Comparison of ENCODE assay signal across 12 mouse cellular contexts in the genomic region with DNA sequence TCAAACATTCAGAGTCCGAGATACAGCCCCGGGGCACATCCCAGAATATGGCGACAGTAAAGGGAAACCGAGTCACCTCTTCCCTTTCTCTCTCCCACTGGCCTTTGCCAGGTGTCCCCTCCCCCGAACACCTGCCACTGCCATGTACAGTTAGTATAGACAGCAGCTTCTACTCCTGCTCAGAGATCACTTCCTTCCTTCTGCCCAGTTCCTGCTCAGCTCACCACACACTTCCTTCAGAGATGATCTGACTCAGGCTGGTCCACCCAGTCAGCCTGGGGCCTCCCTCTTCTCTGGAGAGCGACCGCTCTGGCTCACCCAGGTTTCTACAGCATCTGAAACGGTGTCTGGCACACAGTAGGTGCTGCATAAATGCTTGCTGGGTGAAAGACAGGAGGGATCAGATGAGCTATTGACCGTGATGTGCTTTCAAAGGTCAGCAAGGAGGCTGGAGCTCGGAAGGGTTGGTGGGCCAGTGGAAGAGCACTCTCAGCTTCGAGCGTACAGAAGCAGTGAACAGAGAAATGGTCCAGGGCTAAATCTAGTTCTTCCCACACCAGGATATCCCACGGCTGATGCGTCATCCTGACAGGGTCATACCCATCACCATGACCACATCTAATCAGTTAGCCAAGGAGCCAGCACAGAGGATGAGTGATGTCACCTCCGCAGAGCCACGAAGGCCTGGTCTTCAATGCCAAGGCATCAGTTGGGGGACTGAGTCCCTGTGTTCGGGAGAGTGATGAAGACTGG. TPM values are rescaled to one million over a fixed set of nuclear protein-coding genes. Genes with fewer than 3 reads are reported as not detected.
DNase-seq lines count a peak whose midpoint lies in the region; ATAC-seq and TF ChIP-seq lines count a peak whose summit lies in the region.
"Had no signal": no experiment of that assay in that cellular context is flagged by ENCODE, and none has a peak within 500 bp of the region (broad histone marks: within the 10 kb centered on the region; RNA-seq: fewer than 3 reads in every experiment).

No protein-coding gene starts in this region.

- TF ChIP-seq CTCF in C2C12 (IDR thresholded peaks at IDR 0.05; ENCODE audit: control insufficient read depth, insufficient read depth, insufficient read length): no peak

- no peak overlapping the region for H3K4me3 ChIP-seq in heart, embryonic 10.5 days
- no peak overlapping the region for H3K4me3 ChIP-seq in C2C12 (ENCODE audit: insufficient read depth, poor library complexity, severe bottlenecking)
- H3K4me3 ChIP-seq in stomach, embryonic 15.5 days (replicated peaks): no peak overlapping the region
- no peak overlapping the region for H3K4me3 ChIP-seq in kidney, embryonic 16.5 days (ENCODE audit: low read length)
- H3K4me3 ChIP-seq: hindbrain, embryonic 12.5 days had no signal

- H3K36me3 ChIP-seq in heart, embryonic 10.5 days: no peaks in the 10 kb centered on the region
- H3K36me3 ChIP-seq in C2C12 (ENCODE audit: control insufficient read depth, insufficient read depth): no peaks in the 10 kb centered on the region
- no peaks in the 10 kb centered on the region for H3K36me3 ChIP-seq in stomach, embryonic 15.5 days
- no peaks in the 10 kb centered on the region for H3K36me3 ChIP-seq in kidney, embryonic 16.5 days (ENCODE audit: insufficient read depth, low read length)
- H3K36me3 ChIP-seq: hindbrain, embryonic 12.5 days had no signal

- H3K9ac ChIP-seq in stomach, embryonic 15.5 days: no peak overlapping the region
- H3K9ac ChIP-seq in kidney, embryonic 16.5 days (replicated peaks; ENCODE audit: low read length): no peak overlapping the region
- H3K9ac ChIP-seq: hindbrain, embryonic 12.5 days had no signal

- peaks cover 87% of the 10 kb centered on the region for H3K4me1 ChIP-seq in heart, embryonic 10.5 days
- peaks cover 76% of the 10 kb centered on the region for H3K4me1 ChIP-seq in stomach, embryonic 15.5 days
- H3K4me1 ChIP-seq in kidney, embryonic 16.5 days (ENCODE audit: insufficient read depth, low read length): peaks cover 51% of the 10 kb centered on the region

- 79% methylated on average over 17 of the region's 17 CpGs for WGBS in heart, embryonic 10.5 days
- 83% methylated on average over 17 of the region's 17 CpGs for WGBS in stomach, embryonic 15.5 days
- WGBS in kidney, embryonic 16.5 days: 84% methylated on average over 17 of the region's 17 CpGs

- no peaks in the 10 kb centered on the region for H3K79me3 ChIP-seq in C2C12 (ENCODE audit: low read depth)

- H3K27me3 ChIP-seq in heart, embryonic 10.5 days (ENCODE audit: insufficient read depth, poor library complexity, severe bottlenecking): no peaks in the 10 kb centered on the region
- H3K27me3 ChIP-seq in C2C12 (ENCODE audit: control insufficient read depth, insufficient read depth, insufficient read length): no peaks in the 10 kb centered on the region
- no peaks in the 10 kb centered on the region for H3K27me3 ChIP-seq in stomach, embryonic 15.5 days (replicated peaks)
- H3K27me3 ChIP-seq in kidney, embryonic 16.5 days (ENCODE audit: insufficient read depth, low read length): no peaks in the 10 kb centered on the region
- H3K27me3 ChIP-seq: hindbrain, embryonic 12.5 days had no signal

- H3ac ChIP-seq in C2C12 (ENCODE audit: control insufficient read depth, insufficient read length, low read depth): no peak overlapping the region

- no peaks in the 10 kb centered on the region for H3K9me3 ChIP-seq in heart, embryonic 10.5 days
- no peaks in the 10 kb centered on the region for H3K9me3 ChIP-seq in stomach, embryonic 15.5 days
- H3K9me3 ChIP-seq in kidney, embryonic 16.5 days (ENCODE audit: low read length): no peaks in the 10 kb centered on the region
- H3K9me3 ChIP-seq: hindbrain, embryonic 12.5 days had no signal

- DNase-seq in heart, embryonic 10.5 days (ENCODE audit: low spot score): no peak
- DNase-seq in heart, postnatal 25 days (ENCODE audit: low spot score): no peak
- DNase-seq in retina, embryonic 14.5 days (ENCODE audit: low spot score): no peak
- no peak for DNase-seq in gastrocnemius, adult 8-10 months (ENCODE audit: low spot score in 2 of 2)
- DNase-seq: cerebellum, adult 9-10 months; kidney, postnatal 10 days had no signal

- peaks cover 47% of the 10 kb centered on the region for H3K79me2 ChIP-seq in C2C12 (ENCODE audit: control insufficient read depth, insufficient read depth)

- 0 out of 2 replicates have a peak overlapping the region, but pooled peaks have one; percentile 8 for H3K27ac ChIP-seq in heart, embryonic 10.5 days
- 0 out of 2 replicates have a peak overlapping the region, but pooled peaks have one; percentile 10 for H3K27ac ChIP-seq in stomach, embryonic 15.5 days
- H3K27ac ChIP-seq in kidney, embryonic 16.5 days (ENCODE audit: low read length): no peak overlapping the region
- H3K27ac ChIP-seq: hindbrain, embryonic 12.5 days had no signal

- intact Hi-C loops in heart, postnatal 25 days (cut with DNase I): no loop called here

- ATAC-seq in hematopoietic stem cell, adult 5-6 weeks (replicated peaks in 1 of 2; ENCODE audit: insufficient read depth in 1 of 2, low FRiP score in 2 of 2, low TSS enrichment in 1 of 2, low read depth in 1 of 2, poor library complexity in 2 of 2, severe bottlenecking in 2 of 2): peak; percentile 68 to 81
- ATAC-seq in stomach, embryonic 15.5 days (ENCODE audit: insufficient read depth, low FRiP score, low read depth): no peak
- ATAC-seq in kidney, embryonic 16.5 days (ENCODE audit: low FRiP score, low TSS enrichment): no peak
- ATAC-seq: lung, postnatal 0 days had no signal

- H3K4me2 ChIP-seq in stomach, embryonic 15.5 days: no peak overlapping the region
- no peak overlapping the region for H3K4me2 ChIP-seq in kidney, embryonic 16.5 days (replicated peaks; ENCODE audit: low read depth, low read length)
- H3K4me2 ChIP-seq: hindbrain, embryonic 12.5 days had no signal

TF ChIP-seq in C2C12, 6 proteins besides CTCF, POLR2A, EP300 and RAD21:
- no peak for TF ChIP-seq USF1 (IDR thresholded peaks at IDR 0.05; ENCODE audit: low read depth)
- TF ChIP-seq MYOD1 (IDR thresholded peaks at IDR 0.05; ENCODE audit: control insufficient read depth, insufficient read length, low read depth): peak; percentile 72
- TF ChIP-seq MAX (IDR thresholded peaks at IDR 0.05): no peak
- TF ChIP-seq FOSL1 (IDR thresholded peaks at IDR 0.05; ENCODE audit: insufficient read depth, low read length, poor library complexity, severe bottlenecking): no peak
- TF ChIP-seq CEBPB (IDR thresholded peaks at IDR 0.05; ENCODE audit: low read depth): no peak
- TF ChIP-seq MYOG (IDR thresholded peaks at IDR 0.05; ENCODE audit: control insufficient read depth, extremely low read depth, insufficient read length): no peak

RNA-seq across cellular contexts. Expression of a gene that starts 22.5 kb away (rescaled TPM):
- polyA plus RNA-seq in heart, embryonic 10.5 days (2016; fragmentation: Nextera tagmentation; extraction: Ambion mirVana): 3.4 and 3.9 TPM in 2 replicates
- 10 to 100 TPM; 63.5 to 63.6 TPM for total RNA-seq in heart, postnatal 25 days (2021)
- polyA plus RNA-seq in C2C12 (2012; fragmentation: generic; extraction: Trizol): 22.2 TPM
- 4.0 and 4.2 TPM in 2 replicates for total RNA-seq in hematopoietic stem cell, adult 5-6 weeks (2017)
- polyA plus RNA-seq in stomach, embryonic 15.5 days (2015; fragmentation: Nextera tagmentation; extraction: Ambion mirVana): 6.8 and 6.9 TPM in 2 replicates
- 5.0 and 5.5 TPM in 2 replicates for polyA plus RNA-seq in kidney, embryonic 16.5 days (2015; fragmentation: Nextera tagmentation; extraction: Ambion mirVana)
- 10 to 100 TPM; 33.4 to 44.9 (median 41.1) TPM for total RNA-seq in gastrocnemius, adult 8-10 months (2022)

Comparison
In these comparisons a context has a peak if more than half of its experiments do, and no peak if none do; other contexts are left out.
1. ATAC-seq: peak in hematopoietic stem cell, adult 5-6 weeks (2 of 2); none in stomach, embryonic 15.5 days (single experiment) and kidney, embryonic 16.5 days (single experiment).